Mouse (Mus musculus) liver, embryonic 14.5 days (tissue): ENCODE data around the gene Exoc4. TPM values are rescaled to one million over a fixed set of nuclear protein-coding genes. Genes with fewer than 3 reads are reported as not detected.

Experiments
- ATAC-seq: fragments of 200-750 bp; cut with Nextera tagmentation; 2 replicates; pipeline ENCODE4 v1.8.0; 2017; ENCODE audit warnings: moderate number of reproducible peaks, mild to moderate bottlenecking, moderate library complexity; ENCODE audit not compliant: insufficient read depth
- DNase-seq, 3 experiments: peaks; one replicate each; pipeline ENCODE4 v3.0.0-alpha.2; 2012 to 2013; ENCODE audit warnings: low read depth in 3 of 3, low spot score in 3 of 3
- H3K27ac ChIP-seq: fragments of 300-500 bp; sonication (generic); 2 replicates; pipeline ENCODE4 v1.5.1; 2014; ENCODE audit warnings: moderate library complexity, mild to moderate bottlenecking, control low read depth, inconsistent platforms
- H3K27me3 ChIP-seq: fragments of 300-500 bp; sonication (generic); 2 replicates; pipeline ENCODE4 v1.6.1; 2014; ENCODE audit warnings: mild to moderate bottlenecking, low read length, moderate library complexity; ENCODE audit not compliant: control insufficient read depth, insufficient read depth
- H3K36me3 ChIP-seq: fragments of 300-500 bp; sonication (generic); replicated peaks from 2 replicates; pipeline ENCODE4 v1.6.1; 2014; ENCODE audit warnings: low read depth; ENCODE audit not compliant: control insufficient read depth, insufficient read depth
- H3K4me1 ChIP-seq, 2 experiments: fragments of 200-500 bp in 1 of 2; fragments of 300-500 bp in 1 of 2; sonication (generic) in 1 of 2; replicated peaks; 2 replicates each; pipeline ENCODE4 v1.6.1; 2012 to 2014; ENCODE audit warnings: antibody characterized with exemption in 1 of 2, inconsistent platforms in 1 of 2, low read length in 1 of 2; ENCODE audit not compliant: control insufficient read depth in 2 of 2, insufficient read depth in 2 of 2
- H3K4me2 ChIP-seq: fragments of 300-500 bp; sonication (generic); 2 replicates; pipeline ENCODE4 v1.6.1; 2014; ENCODE audit warnings: low read depth, mild to moderate bottlenecking, control low read depth, moderate library complexity
- H3K4me3 ChIP-seq, 2 experiments: fragments of 200-500 bp in 1 of 2; fragments of 300-500 bp in 1 of 2; sonication (generic) in 1 of 2; 2 replicates each; pipeline ENCODE4 v1.5.1; 2012 to 2014; ENCODE audit warnings: low read depth in 2 of 2, low read length in 2 of 2, mild to moderate bottlenecking in 2 of 2, control low read depth in 1 of 2, inconsistent platforms in 1 of 2, moderate library complexity in 1 of 2; ENCODE audit not compliant: insufficient read depth in 1 of 2
- H3K9ac ChIP-seq: fragments of 300-500 bp; sonication (generic); replicated peaks from 2 replicates; pipeline ENCODE4 v1.6.1; 2014; ENCODE audit warnings: mild to moderate bottlenecking, control low read depth, moderate library complexity
- H3K9me3 ChIP-seq: fragments of 300-500 bp; sonication (generic); 2 replicates; pipeline ENCODE4 v1.6.1; 2016; ENCODE audit warnings: low read length, mixed read lengths; ENCODE audit not compliant: control insufficient read depth
- CTCF ChIP-seq: IDR thresholded peaks from 2 replicates; pipeline ENCODE4 v1.5.1; 2016; ENCODE audit warnings: antibody characterized with exemption, low read depth, control low read depth
- EP300 ChIP-seq: IDR thresholded peaks from 2 replicates; pipeline ENCODE4 v1.6.1; 2016; ENCODE audit warnings: antibody characterized with exemption, low read depth
- WGBS: fragments of 180-500 bp; shearing (Covaris S2); extraction: QIAGEN DNeasy Blood & Tissue Kit; methylation state at CpG from one replicate; pipeline ENCODE4 v1.1.7; 2014; ENCODE audit not compliant: insufficient replicate concordance; 5-methylcytosine and 5-hydroxymethylcytosine counted together
- polyA plus RNA-seq, 2 experiments: library from polyadenylated mRNA; depleted of rRNA in 1 of 2; stranded (reverse) in 1 of 2; unstranded in 1 of 2; fragments of >200 nt; fragmentation: Nextera tagmentation in 1 of 2; extraction: Ambion mirVana in 1 of 2; gene quantifications; 2 replicates each; pipeline versions ENCODE4 v1.2.1 to v1.2.3; 2012 to 2014

Exoc4 gene
- polyA plus RNA-seq, 2 experiments: 4.9 to 7.0 TPM

- DNase-seq (no peak), ATAC-seq (no peak)
- Histone ChIP-seq H3K36me3 (no peaks in the 10 kb centered on the region), H3K4me3 (no peak overlapping the region), H3K4me1 (no peaks in the 10 kb centered on the region), H3K4me2 (no peak overlapping the region), H3K9me3 (no peaks in the 10 kb centered on the region), H3K27me3 (no peaks in the 10 kb centered on the region), H3K9ac (no peak overlapping the region), H3K27ac (no peak overlapping the region)
- TF ChIP-seq CTCF (no peak), EP300 (no peak)
Measured at GRCm38 (mm10) chr6:33497348-33497747, 248.5 kb downstream of the Exoc4 start.

DNA sequence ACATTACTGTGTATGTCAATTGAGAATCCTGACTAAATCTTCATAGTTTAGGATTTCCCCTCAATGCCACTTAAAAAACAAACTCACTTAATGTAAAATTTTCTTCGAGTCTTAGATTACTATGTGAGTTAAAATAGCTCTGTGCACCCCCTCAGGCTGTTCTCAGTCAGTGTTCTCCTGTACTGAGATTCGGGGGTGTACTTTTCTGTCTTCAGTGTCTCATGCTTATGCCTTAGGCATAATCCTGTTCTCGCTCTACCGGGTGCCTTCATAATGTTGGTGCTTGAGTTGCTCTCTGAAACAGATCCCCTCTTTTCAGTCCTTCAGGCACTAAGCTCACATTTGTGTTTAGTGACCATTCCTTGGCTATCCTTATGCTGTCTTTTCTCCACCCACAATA lies 253.5 kb downstream of the Exoc4 start:
- Histone ChIP-seq H3K4me2 (no peak overlapping the region), H3K27me3 (no peaks in the 10 kb centered on the region), H3K36me3 (no peaks in the 10 kb centered on the region), H3K9me3 (no peaks in the 10 kb centered on the region), H3K4me3 (no peak overlapping the region), H3K27ac (no peak overlapping the region), H3K9ac (no peak overlapping the region), H3K4me1 (no peaks in the 10 kb centered on the region)
- DNase-seq (no peak), ATAC-seq (no peak)
- TF ChIP-seq EP300 (no peak), CTCF (no peak)
- 76% methylated on average over 4 of the region's 4 CpGs for WGBS

DNA sequence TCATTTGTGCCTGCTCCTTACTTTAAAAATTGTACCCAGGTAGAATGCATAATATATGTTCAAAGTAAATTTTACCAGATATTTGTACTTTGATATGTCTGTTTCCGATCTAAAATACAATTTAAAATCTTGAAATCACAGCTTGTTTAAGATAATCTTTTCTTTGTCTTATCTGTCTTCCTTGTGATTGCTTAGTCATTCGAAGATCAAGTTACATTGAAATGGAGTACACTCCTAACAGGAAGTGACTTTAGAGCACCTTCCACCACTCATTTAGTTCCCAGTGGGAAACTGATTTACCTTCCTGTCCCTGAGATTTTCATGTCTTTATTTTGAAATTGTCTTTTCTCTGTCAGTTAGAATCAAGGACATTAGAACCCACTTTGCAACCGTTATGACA lies 254.5 kb downstream of the Exoc4 start:
- Histone ChIP-seq H3K27ac (no peak overlapping the region), H3K4me3 (no peak overlapping the region), H3K9ac (no peak overlapping the region), H3K4me1 (no peaks in the 10 kb centered on the region), H3K9me3 (no peaks in the 10 kb centered on the region), H3K4me2 (no peak overlapping the region), H3K36me3 (no peaks in the 10 kb centered on the region), H3K27me3 (no peaks in the 10 kb centered on the region)
- 63% methylated on average over 3 of the region's 3 CpGs for WGBS
- ATAC-seq (no peak), DNase-seq (no peak)
- TF ChIP-seq CTCF (no peak), EP300 (no peak)

DNA sequence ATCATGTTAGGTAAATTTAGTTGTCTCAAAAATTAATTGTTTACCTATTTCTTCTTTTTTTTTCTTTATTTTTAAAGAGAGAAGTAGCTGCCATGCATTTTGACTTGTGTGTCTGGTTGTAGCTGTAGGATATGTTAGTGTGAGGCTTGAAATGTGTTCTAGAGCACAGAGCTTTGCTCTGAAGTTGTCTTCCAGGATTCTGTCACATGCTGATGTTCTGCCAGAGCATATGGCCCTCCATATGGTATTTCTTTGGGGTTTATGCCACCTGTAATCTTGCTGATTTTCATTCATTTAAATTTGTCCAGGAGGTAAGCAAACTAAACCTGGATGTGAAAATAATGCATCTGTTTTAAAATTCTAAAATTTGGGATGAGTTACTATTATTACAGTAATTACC lies 258.2 kb downstream of the Exoc4 start:
- no peak for TF ChIP-seq EP300
- no peak for TF ChIP-seq CTCF
- Histone ChIP-seq H3K9ac (no peak overlapping the region), H3K27me3 (no peaks in the 10 kb centered on the region), H3K4me3 (no peak overlapping the region), H3K4me2 (no peak overlapping the region), H3K27ac (no peak overlapping the region), H3K4me1 (no peaks in the 10 kb centered on the region), H3K9me3 (no peaks in the 10 kb centered on the region), H3K36me3 (no peaks in the 10 kb centered on the region)
- ATAC-seq: no peak
- DNase-seq: no peak

GRCm38 (mm10) chr6:33515391-33515790 lies 266.5 kb downstream of the Exoc4 start:
- Histone ChIP-seq H3K36me3 (no peaks in the 10 kb centered on the region), H3K9me3 (no peaks in the 10 kb centered on the region), H3K27me3 (no peaks in the 10 kb centered on the region), H3K4me2 (no peak overlapping the region), H3K4me3 (no peak overlapping the region), H3K9ac (no peak overlapping the region), H3K27ac (no peak overlapping the region), H3K4me1 (no peaks in the 10 kb centered on the region; a peak in 1 of 4 replicates)
- DNase-seq: no peak
- 22% methylated on average over 4 of the region's 4 CpGs for WGBS
- ATAC-seq: no peak
- no peak for TF ChIP-seq EP300
- no peak for TF ChIP-seq CTCF

DNA sequence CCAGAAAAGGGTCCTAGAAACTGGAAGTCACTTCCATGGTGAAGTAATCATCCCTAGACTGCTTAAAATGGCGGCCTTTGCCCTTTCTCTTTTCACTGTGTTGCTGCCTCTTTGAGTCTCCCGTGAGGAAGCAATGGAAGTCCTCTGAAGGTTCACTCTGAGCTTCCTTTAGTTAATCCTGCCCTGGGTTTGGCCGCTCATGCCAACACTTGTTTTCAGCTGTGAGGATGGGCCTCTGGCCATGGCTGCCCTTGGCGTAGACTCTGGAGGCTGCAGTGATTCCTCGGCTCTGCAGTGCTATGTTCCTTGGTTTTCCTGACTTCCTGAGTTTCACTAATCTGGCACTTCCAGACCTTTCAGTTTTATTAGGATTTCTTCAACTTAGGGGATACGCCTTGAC lies 267.9 kb downstream of the Exoc4 start:
- DNase-seq (no peak), ATAC-seq (no peak)
- Histone ChIP-seq H3K27me3 (no peaks in the 10 kb centered on the region), H3K9ac (no peak overlapping the region), H3K4me3 (no peak overlapping the region), H3K27ac (no peak overlapping the region), H3K4me1 (no peaks in the 10 kb centered on the region; a peak in 2 of 4 replicates), H3K36me3 (no peaks in the 10 kb centered on the region), H3K9me3 (no peaks in the 10 kb centered on the region), H3K4me2 (no peak overlapping the region)
- TF ChIP-seq CTCF (no peak), EP300 (no peak)
- 76% methylated on average over 6 of the region's 6 CpGs for WGBS
